Mouse (Mus musculus) adrenal gland, adult 18-20 months (tissue): ENCODE results near the gene Tcf25. TPM values are rescaled to one million over a fixed set of nuclear protein-coding genes. Genes with fewer than 3 reads are reported as not detected.

Experiments
- DNase-seq, 2 experiments: peaks; one replicate each; pipeline ENCODE4 v3.0.0; 2021 to 2022; ENCODE audit warnings: low spot score in 2 of 2
- total RNA-seq, 2 experiments: library from RNA; stranded (reverse); gene quantifications; 1 replicate in 1 of 2; 2 replicates in 1 of 2; pipeline ENCODE4 v1.2.3; 2021

Tcf25 gene
- total RNA-seq, 2 experiments from 2014 or later = 218 to 255 TPM

GRCm38 (mm10) chr8:123348237-123348843 is 25.2 kb upstream of the Tcf25 start:
- DNase-seq = no peak

GRCm38 (mm10) chr8:123349073-123349472 is 24.5 kb upstream of the Tcf25 start:
- DNase-seq = no peak

GRCm38 (mm10) chr8:123352118-123352517 is 21.4 kb upstream of the Tcf25 start:
- no peak for DNase-seq

GRCm38 (mm10) chr8:123352786-123353185 is 20.8 kb upstream of the Tcf25 start:
- DNase-seq = no peak

GRCm38 (mm10) chr8:123353216-123353615 is 20.3 kb upstream of the Tcf25 start:
- DNase-seq = no peak

GRCm38 (mm10) chr8:123361082-123361739 is 12.3 kb upstream of the Tcf25 start:
- peak; percentile 75 to 82 for DNase-seq

GRCm38 (mm10) chr8:123374239-123374578 is 656 bp downstream of the Tcf25 start:
- peak; percentile 97 for DNase-seq

- DNase-seq = no peak
Measured at GRCm38 (mm10) chr8:123375701-123376100, 2.1 kb downstream of the Tcf25 start.

GRCm38 (mm10) chr8:123376106-123376505 is 2.6 kb downstream of the Tcf25 start:
- no peak for DNase-seq

- no peak for DNase-seq
Measured at GRCm38 (mm10) chr8:123381711-123382110, 8.2 kb downstream of the Tcf25 start.

- DNase-seq = no peak
Measured at GRCm38 (mm10) chr8:123382516-123382915, 9.0 kb downstream of the Tcf25 start.

- DNase-seq = no peak
Measured at GRCm38 (mm10) chr8:123384883-123385540, 11.5 kb downstream of the Tcf25 start.

- DNase-seq = no peak
Measured at GRCm38 (mm10) chr8:123387041-123387440, 13.5 kb downstream of the Tcf25 start.

- no peak for DNase-seq
Measured at GRCm38 (mm10) chr8:123387801-123388200, 14.2 kb downstream of the Tcf25 start.

GRCm38 (mm10) chr8:123389026-123389425 is 15.5 kb downstream of the Tcf25 start:
- DNase-seq = no peak

GRCm38 (mm10) chr8:123398308-123398707 is 24.8 kb downstream of the Tcf25 start:
- no peak for DNase-seq

GRCm38 (mm10) chr8:123401936-123402335 is 28.4 kb downstream of the Tcf25 start:
- no peak for DNase-seq

- no peak for DNase-seq
Measured at GRCm38 (mm10) chr8:123402730-123403326, 29.3 kb downstream of the Tcf25 start.

- DNase-seq = no peak
Measured at GRCm38 (mm10) chr8:123404521-123404920, 31.0 kb downstream of the Tcf25 start.

- peak; percentile 56 to 61 for DNase-seq
Measured at GRCm38 (mm10) chr8:123406786-123407185, 33.2 kb downstream of the Tcf25 start, which contains the start of gene Mc1r. Gene Mc1r (plus strand): TSS chr8:123407107.

GRCm38 (mm10) chr8:123407612-123408011 is 34.1 kb downstream of the Tcf25 start:
- DNase-seq = no peak
